Mouse (Mus musculus) layer of hippocampus, adult 11-12 months (tissue): ENCODE results near the gene Cdk14.

ENCODE experiments used
- DNase-seq: peaks from one replicate; pipeline ENCODE4 v3.0.0; 2022; ENCODE audit warnings: low spot score

Gene Cdk14

DNA sequence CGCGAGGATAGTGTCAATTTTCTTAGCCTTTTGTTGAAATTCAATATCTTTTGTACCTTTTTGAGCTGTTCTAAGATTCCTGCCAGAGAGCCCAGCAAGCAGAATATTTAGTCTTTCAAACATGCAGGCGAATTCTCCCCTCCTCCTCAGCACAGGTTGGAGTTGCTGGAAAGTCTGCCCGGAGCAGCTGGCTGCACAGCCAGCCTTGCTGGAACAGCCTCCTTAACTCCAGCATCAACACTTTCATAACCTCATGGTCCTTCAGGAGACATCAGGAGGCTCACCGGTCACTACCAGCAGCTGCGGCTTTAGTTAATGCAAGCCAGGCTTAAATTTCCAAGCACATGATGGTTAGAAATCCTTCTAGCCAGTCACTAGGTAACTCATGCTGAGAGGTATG lies 105.8 kb downstream of the Cdk14 start:
- no peak for DNase-seq

GRCm38 (mm10) chr5:5313195-5313760 lies 106.8 kb downstream of the Cdk14 start:
- DNase-seq, result no peak

GRCm38 (mm10) chr5:5305286-5305685 lies 114.8 kb downstream of the Cdk14 start:
- no peak for DNase-seq

GRCm38 (mm10) chr5:5303102-5303670 lies 116.9 kb downstream of the Cdk14 start:
- no peak for DNase-seq

- DNase-seq, result no peak
These were observed 118.5 kb downstream of the Cdk14 start for GRCm38 (mm10) chr5:5301571-5302079.

- DNase-seq, result no peak
These were observed 119.1 kb downstream of the Cdk14 start for GRCm38 (mm10) chr5:5300998-5301397.

- DNase-seq, result no peak
These were observed 119.8 kb downstream of the Cdk14 start for GRCm38 (mm10) chr5:5300290-5300689.

GRCm38 (mm10) chr5:5297222-5297621 lies 122.9 kb downstream of the Cdk14 start:
- DNase-seq, result no peak

- no peak for DNase-seq
These were observed 123.3 kb downstream of the Cdk14 start for GRCm38 (mm10) chr5:5296773-5297172.

- no peak for DNase-seq
These were observed 127.1 kb downstream of the Cdk14 start for GRCm38 (mm10) chr5:5292830-5293542.

DNA sequence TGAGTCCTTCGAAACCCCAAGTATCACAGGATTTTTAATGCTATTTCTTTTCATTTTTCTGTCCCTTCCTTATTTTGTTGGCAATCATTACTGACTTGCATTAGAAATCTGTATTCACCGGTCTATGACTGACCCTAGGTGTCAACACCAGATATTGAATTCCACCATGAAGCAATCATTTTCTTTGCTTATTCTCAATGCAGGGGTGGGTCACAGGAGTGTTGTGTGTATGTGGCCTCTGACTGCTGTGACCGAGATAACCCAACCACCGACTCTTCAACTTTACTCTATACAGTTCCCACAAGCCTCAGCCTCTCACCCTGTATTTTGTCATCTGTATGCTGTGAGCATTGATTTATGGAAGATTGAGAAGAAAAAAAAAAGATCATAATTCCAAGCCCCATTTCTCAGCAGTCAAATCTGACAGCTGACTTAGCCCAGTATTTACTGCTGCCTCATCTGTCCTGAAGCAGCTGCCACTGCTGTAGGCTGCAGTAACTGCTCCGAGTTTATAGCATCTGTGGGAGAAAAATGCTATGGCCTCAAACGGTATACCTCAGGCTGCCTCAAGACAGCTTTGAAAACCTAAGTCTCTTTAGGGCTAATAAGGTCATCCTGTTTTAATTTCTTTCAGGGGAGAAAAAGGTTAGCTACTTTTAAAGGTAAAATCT lies 128.7 kb downstream of the Cdk14 start:
- DNase-seq, result no peak

DNA sequence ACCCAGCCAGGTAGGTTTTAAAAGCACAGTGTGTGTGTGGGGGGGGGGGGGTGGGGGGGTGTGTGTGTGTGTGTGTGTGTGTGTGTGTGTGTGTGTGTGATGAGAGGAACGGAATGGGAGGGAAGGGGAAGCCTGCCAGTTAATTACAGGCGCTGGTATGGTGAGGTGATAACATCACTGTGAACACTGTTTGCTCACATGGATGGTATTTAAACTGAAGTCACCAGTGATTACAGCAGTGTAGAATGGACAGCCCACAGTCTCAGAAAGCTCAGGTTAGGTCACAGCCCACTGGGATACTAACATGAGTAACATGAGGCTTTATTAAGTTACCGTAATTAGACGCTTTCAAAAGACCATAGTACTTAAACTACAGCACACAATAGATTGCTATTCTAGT lies 129.4 kb downstream of the Cdk14 start:
- no peak for DNase-seq

- DNase-seq, result no peak
These were observed 134.2 kb downstream of the Cdk14 start for GRCm38 (mm10) chr5:5285876-5286275.

GRCm38 (mm10) chr5:5284531-5284930 lies 135.6 kb downstream of the Cdk14 start:
- no peak for DNase-seq

GRCm38 (mm10) chr5:5283756-5284430 lies 136.2 kb downstream of the Cdk14 start:
- no peak for DNase-seq

GRCm38 (mm10) chr5:5282425-5282824 lies 137.7 kb downstream of the Cdk14 start:
- DNase-seq, result no peak

GRCm38 (mm10) chr5:5275321-5275720 lies 144.8 kb downstream of the Cdk14 start:
- DNase-seq, result no peak

- no peak for DNase-seq
These were observed 145.8 kb downstream of the Cdk14 start for GRCm38 (mm10) chr5:5274318-5274717.

GRCm38 (mm10) chr5:5266787-5267126 lies 153.4 kb downstream of the Cdk14 start:
- no peak for DNase-seq

GRCm38 (mm10) chr5:5265861-5266786 lies 154.0 kb downstream of the Cdk14 start:
- peak; percentile 91 for DNase-seq

GRCm38 (mm10) chr5:5265401-5265841 lies 154.7 kb downstream of the Cdk14 start:
- peak; percentile 48 for DNase-seq
